Mouse (Mus musculus) cortical plate, adult 2 months (tissue): ENCODE data around the gene Ttc28.

Experiments
- CTCF ChIP-seq: fragments of 200-500 bp; IDR thresholded peaks from 2 replicates; pipeline ENCODE4 v1.5.1; 2011; ENCODE audit warnings: mild to moderate bottlenecking, control low read depth, low read length; ENCODE audit not compliant: insufficient read depth; ENCODE audit errors: extremely low read depth
- POLR2A ChIP-seq: fragments of 200-500 bp; IDR thresholded peaks from 2 replicates; pipeline ENCODE4 v1.6.1; 2011; ENCODE audit warnings: mild to moderate bottlenecking, low read length, control low read depth; ENCODE audit not compliant: insufficient read depth; ENCODE audit errors: extremely low read depth

GRCm38 (mm10) chr5:110908879-110909278, 29.3 kb downstream of the Ttc28 start:
- TF ChIP-seq CTCF = no peak
- TF ChIP-seq POLR2A = no peak
